Mouse (Mus musculus) stomach, embryonic 14.5 days (tissue): ENCODE measurements at regions not wholly inside any gene's neighbourhood (a gene's known extent, or its start where the extent isn't known, plus 50 kb on each side); places are given as distances from the start of the nearest gene placed in this dataset.

Experiments used
- ATAC-seq: fragments of 200-750 bp; cut with Nextera tagmentation; 2 replicates; pipeline ENCODE4 v1.8.0; 2017; ENCODE audit warnings: low read depth, moderate TSS enrichment; ENCODE audit not compliant: insufficient number of reproducible peaks, insufficient read depth, low FRiP score
- H3K27ac ChIP-seq: fragments of 300-500 bp; sonication (generic); 2 replicates; pipeline ENCODE4 v1.5.1; 2014; ENCODE audit warnings: mild to moderate bottlenecking, low read length, moderate library complexity, mixed read lengths
- H3K27me3 ChIP-seq: fragments of 300-500 bp; sonication (generic); 2 replicates; pipeline ENCODE4 v1.6.1; 2014; ENCODE audit warnings: low read length, control low read depth, mixed read lengths; ENCODE audit not compliant: control insufficient read depth, insufficient read depth
- H3K36me3 ChIP-seq: fragments of 300-500 bp; sonication (generic); 2 replicates; pipeline ENCODE4 v1.6.1; 2014; ENCODE audit warnings: mild to moderate bottlenecking, control low read depth, low read length, moderate library complexity, mixed read lengths; ENCODE audit not compliant: control insufficient read depth, insufficient read depth
- H3K4me1 ChIP-seq: fragments of 300-500 bp; sonication (generic); 2 replicates; pipeline ENCODE4 v1.6.1; 2014; ENCODE audit warnings: low read length, control low read depth, mixed read lengths; ENCODE audit not compliant: control insufficient read depth, insufficient read depth
- H3K4me2 ChIP-seq: fragments of 300-500 bp; sonication (generic); replicated peaks from 2 replicates; pipeline ENCODE4 v1.6.1; 2014; ENCODE audit warnings: low read depth, low read length, control low read depth
- H3K4me3 ChIP-seq: fragments of 300-500 bp; sonication (generic); 2 replicates; pipeline ENCODE4 v1.5.1; 2014; ENCODE audit warnings: low read depth, low read length, control low read depth
- H3K9ac ChIP-seq: fragments of 300-500 bp; sonication (generic); replicated peaks from 2 replicates; pipeline ENCODE4 v1.6.1; 2014; ENCODE audit warnings: low read depth, mild to moderate bottlenecking, control low read depth, low read length, moderate library complexity, mixed read lengths
- H3K9me3 ChIP-seq: fragments of 300-500 bp; sonication (generic); 2 replicates; pipeline ENCODE4 v1.6.1; 2016; ENCODE audit warnings: low read depth, low read length, control low read depth; ENCODE audit not compliant: control insufficient read depth
- WGBS: fragments of 180-500 bp; shearing (Covaris S2); extraction: QIAGEN DNeasy Blood & Tissue Kit; methylation state at CpG from one replicate; pipeline ENCODE4 v1.1.7; 2014; 5-methylcytosine and 5-hydroxymethylcytosine counted together

- ATAC-seq = no peak
- Histone ChIP-seq H3K4me1 (no peaks in the 10 kb centered on the region), H3K27me3 (no peaks in the 10 kb centered on the region), H3K4me2 (no peak overlapping the region), H3K9ac (no peak overlapping the region), H3K4me3 (no peak overlapping the region), H3K27ac (no peak overlapping the region), H3K9me3 (no peaks in the 10 kb centered on the region), H3K36me3 (no peaks in the 10 kb centered on the region)
- 70% methylated on average over 9 of the region's 9 CpGs for WGBS
Observed at GRCm38 (mm10) chr13:41694749-41695419, 89.2 kb downstream of the Tmem170b start.

GRCm38 (mm10) chr13:41696767-41697445 is 91.2 kb downstream of the Tmem170b start:
- Histone ChIP-seq H3K4me1 (no peaks in the 10 kb centered on the region), H3K4me2 (no peak overlapping the region), H3K36me3 (no peaks in the 10 kb centered on the region), H3K27ac (no peak overlapping the region), H3K27me3 (no peaks in the 10 kb centered on the region), H3K9ac (no peak overlapping the region), H3K9me3 (no peaks in the 10 kb centered on the region), H3K4me3 (no peak overlapping the region)
- WGBS = 64% methylated on average over 7 of the region's 7 CpGs
- no peak for ATAC-seq

GRCm38 (mm10) chr13:41701345-41701744 is 95.6 kb downstream of the Tmem170b start:
- H3K9ac ChIP-seq = no peak overlapping the region
- H3K9me3 ChIP-seq = no peaks in the 10 kb centered on the region
- no peaks in the 10 kb centered on the region for H3K4me1 ChIP-seq
- no peak overlapping the region for H3K4me3 ChIP-seq
- no peak overlapping the region for H3K27ac ChIP-seq
- no peak for ATAC-seq
- H3K4me2 ChIP-seq = no peak overlapping the region
- no peaks in the 10 kb centered on the region for H3K36me3 ChIP-seq
- no peaks in the 10 kb centered on the region for H3K27me3 ChIP-seq
- 62% methylated on average over 3 of the region's 3 CpGs for WGBS

GRCm38 (mm10) chr13:41701829-41702231 is 96.1 kb downstream of the Tmem170b start:
- no peak overlapping the region for H3K4me3 ChIP-seq
- no peaks in the 10 kb centered on the region for H3K36me3 ChIP-seq
- no peak for ATAC-seq
- 80% methylated on average over 8 of the region's 8 CpGs for WGBS
- H3K27me3 ChIP-seq = no peaks in the 10 kb centered on the region
- no peak overlapping the region for H3K4me2 ChIP-seq
- no peak overlapping the region for H3K27ac ChIP-seq
- no peaks in the 10 kb centered on the region for H3K9me3 ChIP-seq
- H3K9ac ChIP-seq = no peak overlapping the region
- H3K4me1 ChIP-seq = no peaks in the 10 kb centered on the region

GRCm38 (mm10) chr13:41703196-41703595 is 97.5 kb downstream of the Tmem170b start:
- Histone ChIP-seq H3K27ac (no peak overlapping the region), H3K27me3 (no peaks in the 10 kb centered on the region), H3K9ac (no peak overlapping the region), H3K4me1 (no peaks in the 10 kb centered on the region), H3K4me3 (no peak overlapping the region), H3K36me3 (no peaks in the 10 kb centered on the region), H3K9me3 (no peaks in the 10 kb centered on the region), H3K4me2 (no peak overlapping the region)
- no peak for ATAC-seq
- WGBS = 77% methylated on average over 2 of the region's 2 CpGs

- H3K4me1 ChIP-seq = no peaks in the 10 kb centered on the region
- ATAC-seq = no peak
- H3K27me3 ChIP-seq = no peaks in the 10 kb centered on the region
- no peak overlapping the region for H3K27ac ChIP-seq
- no peak overlapping the region for H3K4me2 ChIP-seq
- no peak overlapping the region for H3K9ac ChIP-seq
- 71% methylated on average over 8 of the region's 8 CpGs for WGBS
- H3K36me3 ChIP-seq = no peaks in the 10 kb centered on the region
- no peak overlapping the region for H3K4me3 ChIP-seq
- no peaks in the 10 kb centered on the region for H3K9me3 ChIP-seq
Observed at GRCm38 (mm10) chr13:41703618-41704017, 97.9 kb downstream of the Tmem170b start.

- Histone ChIP-seq H3K27ac (no peak overlapping the region), H3K4me2 (no peak overlapping the region), H3K27me3 (no peaks in the 10 kb centered on the region), H3K9me3 (no peaks in the 10 kb centered on the region), H3K9ac (no peak overlapping the region), H3K36me3 (no peaks in the 10 kb centered on the region), H3K4me1 (no peaks in the 10 kb centered on the region), H3K4me3 (no peak overlapping the region)
- 91% methylated on average over 2 of the region's 2 CpGs for WGBS
- no peak for ATAC-seq
Observed at GRCm38 (mm10) chr13:41704806-41705205, 99.1 kb downstream of the Tmem170b start.

- H3K4me1 ChIP-seq = no peaks in the 10 kb centered on the region
- H3K9ac ChIP-seq = no peak overlapping the region
- no peak overlapping the region for H3K27ac ChIP-seq
- H3K4me3 ChIP-seq = no peak overlapping the region
- no peaks in the 10 kb centered on the region for H3K27me3 ChIP-seq
- no peaks in the 10 kb centered on the region for H3K9me3 ChIP-seq
- H3K36me3 ChIP-seq = no peaks in the 10 kb centered on the region
- ATAC-seq = no peak
- 39% methylated on average over 4 of the region's 4 CpGs for WGBS
- no peak overlapping the region for H3K4me2 ChIP-seq
Observed at GRCm38 (mm10) chr13:41705636-41706035, 99.9 kb downstream of the Tmem170b start.

GRCm38 (mm10) chr13:41707811-41708210 is 102.1 kb downstream of the Tmem170b start:
- no peak overlapping the region for H3K9ac ChIP-seq
- ATAC-seq = no peak
- H3K4me1 ChIP-seq = no peaks in the 10 kb centered on the region
- H3K27ac ChIP-seq = no peak overlapping the region
- no peaks in the 10 kb centered on the region for H3K27me3 ChIP-seq
- H3K9me3 ChIP-seq = no peaks in the 10 kb centered on the region
- no peak overlapping the region for H3K4me3 ChIP-seq
- H3K4me2 ChIP-seq = no peak overlapping the region
- 53% methylated on average over 7 of the region's 7 CpGs for WGBS
- no peaks in the 10 kb centered on the region for H3K36me3 ChIP-seq
